Mouse (Mus musculus) lung, postnatal 0 days (tissue): ENCODE data around the gene Sept1. TPM values are rescaled to one million over a fixed set of nuclear protein-coding genes. Genes with fewer than 3 reads are reported as not detected.

Experiments used
- ATAC-seq: fragments of 200-750 bp; cut with Nextera tagmentation; 2 replicates; pipeline ENCODE4 v1.8.0; 2017; ENCODE audit warnings: moderate library complexity
- DNase-seq: peaks from one replicate; pipeline ENCODE4 v3.0.0-alpha.2; 2016; ENCODE audit warnings: low spot score
- H3K27ac ChIP-seq: fragments of 300-500 bp; sonication (generic); 2 replicates; pipeline ENCODE4 v1.5.1; 2014; ENCODE audit warnings: antibody characterized with exemption, mild to moderate bottlenecking, low read length, mixed read lengths
- H3K27me3 ChIP-seq: fragments of 300-500 bp; sonication (generic); replicated peaks from 2 replicates; pipeline ENCODE4 v1.6.1; 2014; ENCODE audit warnings: low read length, mixed read lengths; ENCODE audit not compliant: insufficient read depth
- H3K36me3 ChIP-seq: fragments of 300-500 bp; sonication (generic); 2 replicates; pipeline ENCODE4 v1.6.1; 2014; ENCODE audit warnings: low read length, mixed read lengths; ENCODE audit not compliant: insufficient read depth
- H3K4me1 ChIP-seq: fragments of 300-500 bp; sonication (generic); 2 replicates; pipeline ENCODE4 v1.6.1; 2014; ENCODE audit warnings: antibody characterized with exemption, low read depth, low read length, mixed read lengths; ENCODE audit not compliant: insufficient read depth
- H3K4me2 ChIP-seq: fragments of 300-500 bp; sonication (generic); replicated peaks from 2 replicates; pipeline ENCODE4 v1.6.1; 2014; ENCODE audit warnings: low read depth, mild to moderate bottlenecking, low read length, moderate library complexity, mixed read lengths
- H3K4me3 ChIP-seq: fragments of 300-500 bp; sonication (generic); 2 replicates; pipeline ENCODE4 v1.5.1; 2014; ENCODE audit warnings: low read depth, low read length
- H3K9ac ChIP-seq: fragments of 300-500 bp; sonication (generic); replicated peaks from 2 replicates; pipeline ENCODE4 v1.6.1; 2014; ENCODE audit warnings: low read depth, mild to moderate bottlenecking
- H3K9me3 ChIP-seq: fragments of 300-500 bp; sonication (generic); 2 replicates; pipeline ENCODE4 v1.6.1; 2016; ENCODE audit warnings: low read length, mixed read lengths
- CTCF ChIP-seq: IDR thresholded peaks from 2 replicates; pipeline ENCODE4 v1.5.1; 2016; ENCODE audit warnings: antibody characterized with exemption, mild to moderate bottlenecking
- EP300 ChIP-seq: IDR thresholded peaks from 2 replicates; pipeline ENCODE4 v1.6.1; 2016; ENCODE audit warnings: antibody characterized with exemption, mild to moderate bottlenecking, control low read depth
- WGBS: fragments of 180-500 bp; shearing (Covaris S2); extraction: QIAGEN DNeasy Blood & Tissue Kit; methylation state at CpG from one replicate; pipeline ENCODE4 v1.1.7; 2014; 5-methylcytosine and 5-hydroxymethylcytosine counted together
- polyA plus RNA-seq: library from polyadenylated mRNA; unstranded; fragments of >200 nt; fragmentation: Nextera tagmentation; extraction: Ambion mirVana; gene quantifications from 2 replicates; pipeline ENCODE4 v1.2.1, GENCODE M21; 2015

Sept1 gene
- polyA plus RNA-seq, 1 experiment from 2014 or later: 13.0 TPM

DNA sequence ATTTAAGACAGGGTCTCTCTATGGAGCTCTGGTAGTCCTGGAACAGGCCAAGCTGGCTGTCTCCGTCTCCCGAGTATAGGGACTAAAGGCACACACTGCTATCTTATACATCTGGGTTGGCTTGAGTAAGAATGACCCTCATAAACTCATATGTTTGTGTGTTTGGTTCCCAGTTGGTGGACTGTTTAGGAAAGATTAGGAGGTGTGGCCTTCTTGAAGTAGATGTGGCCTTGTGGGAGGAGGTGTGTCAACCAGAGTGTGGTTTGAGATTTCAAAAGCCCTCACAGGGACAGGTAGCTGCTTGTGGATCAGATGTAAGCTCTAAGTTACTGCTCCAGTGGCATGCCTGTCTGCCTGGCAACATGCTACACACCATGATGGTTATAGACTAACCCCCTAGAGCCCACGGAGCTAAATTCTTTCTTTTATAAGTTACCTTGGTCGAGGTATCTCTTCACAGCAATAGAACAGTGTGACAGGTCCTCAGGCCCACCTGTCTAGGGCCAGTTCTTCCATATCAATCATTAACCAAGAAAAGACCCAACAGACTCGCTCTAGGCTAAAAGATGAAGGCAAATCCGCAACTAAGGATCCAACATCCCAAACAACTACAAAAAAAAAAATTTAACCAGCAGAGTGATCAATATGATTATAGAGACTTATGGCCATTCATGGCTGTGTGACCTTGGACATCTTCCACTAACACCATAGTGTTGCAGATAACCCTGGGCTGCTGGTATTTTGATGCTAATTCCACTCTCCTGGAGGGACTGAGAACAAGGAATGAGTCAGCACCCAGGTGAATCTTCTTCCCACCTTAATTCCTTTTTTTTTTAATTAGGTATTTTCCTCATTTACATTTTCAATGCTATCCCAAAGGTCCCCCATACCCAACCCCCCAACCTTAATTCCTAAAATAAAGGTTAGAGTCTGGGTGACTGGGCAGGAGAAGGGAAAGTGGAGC lies 9.1 kb downstream of the Sept1 start:
- Histone ChIP-seq H3K9me3 (no peaks in the 10 kb centered on the region), H3K27me3 (no peaks in the 10 kb centered on the region), H3K4me1 (no peaks in the 10 kb centered on the region), H3K9ac (no peak overlapping the region), H3K4me2 (no peak overlapping the region), H3K4me3 (no peak overlapping the region), H3K36me3 (no peaks in the 10 kb centered on the region), H3K27ac (no peak overlapping the region)
- DNase-seq (no peak), ATAC-seq (no peak)
- 82% methylated on average over 6 of the region's 6 CpGs for WGBS
- TF ChIP-seq CTCF (no peak), EP300 (no peak)

DNA sequence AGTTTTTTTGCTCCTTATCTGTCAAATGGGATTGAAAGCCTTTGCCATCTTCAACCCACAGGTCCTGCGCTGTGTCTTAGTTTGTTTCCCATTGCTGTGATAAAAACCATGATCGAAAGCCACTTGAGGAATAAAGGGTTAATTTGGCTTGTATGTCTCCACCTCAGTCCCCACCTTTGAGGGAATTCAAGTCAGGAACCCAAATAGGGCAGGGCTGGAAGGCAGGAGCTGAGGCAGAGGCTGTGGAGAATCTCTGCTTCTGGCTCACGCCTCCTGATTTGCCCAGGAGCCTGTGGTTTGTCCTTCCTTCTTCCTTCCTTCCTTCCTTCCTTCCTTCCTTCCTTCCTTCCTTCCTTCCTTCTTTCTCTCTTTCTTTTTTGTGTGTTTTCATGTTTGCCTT lies 9.8 kb downstream of the Sept1 start:
- Histone ChIP-seq H3K4me3 (no peak overlapping the region), H3K4me2 (no peak overlapping the region), H3K9me3 (no peaks in the 10 kb centered on the region), H3K36me3 (no peaks in the 10 kb centered on the region), H3K4me1 (no peaks in the 10 kb centered on the region), H3K27me3 (no peaks in the 10 kb centered on the region), H3K9ac (no peak overlapping the region), H3K27ac (no peak overlapping the region)
- 100% methylated on average over 3 of the region's 3 CpGs for WGBS
- no peak for ATAC-seq
- no peak for DNase-seq
- TF ChIP-seq EP300: no peak
- TF ChIP-seq CTCF: no peak

DNA sequence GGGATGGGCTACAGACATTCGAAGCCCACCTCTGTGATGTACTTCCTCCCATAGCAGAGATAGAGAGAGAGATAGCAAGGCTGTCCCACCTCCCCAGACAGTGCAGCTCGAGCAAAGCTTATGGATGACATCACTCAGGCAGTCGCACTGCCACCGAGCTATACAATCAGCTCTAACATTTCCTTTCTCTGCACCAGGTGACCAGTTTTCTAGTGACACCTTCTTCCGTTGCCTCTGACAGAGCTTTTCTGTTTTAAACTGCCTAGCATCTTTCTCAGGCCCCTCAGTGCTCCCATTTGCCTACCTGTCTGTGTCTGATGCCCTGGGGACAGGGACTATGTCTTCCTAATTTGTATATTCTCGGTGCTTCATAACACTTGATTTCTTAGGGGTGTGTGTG lies 12.5 kb downstream of the Sept1 start:
- 65% methylated on average over 6 of the region's 6 CpGs for WGBS
- H3K36me3 ChIP-seq: no peaks in the 10 kb centered on the region

DNA sequence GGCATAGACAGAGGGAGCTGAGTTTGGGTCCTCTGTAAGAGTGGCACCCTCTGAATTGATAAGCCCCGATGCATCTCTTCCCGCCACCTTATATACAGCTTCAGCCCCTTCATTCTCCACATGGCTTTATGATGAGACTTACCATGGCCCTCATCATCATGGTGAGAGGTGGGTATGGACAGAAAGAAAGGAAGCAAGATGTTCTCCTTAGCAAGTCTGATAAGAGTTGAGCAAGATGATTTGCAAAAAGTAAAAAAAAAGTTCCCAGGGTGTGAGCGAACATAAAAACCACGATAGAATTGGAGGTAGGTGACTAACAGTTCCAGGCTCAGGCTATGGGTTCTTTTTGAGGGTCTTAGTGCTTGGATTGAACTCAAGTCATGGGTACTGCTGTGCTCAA lies 14.3 kb downstream of the Sept1 start:
- no peak overlapping the region for H3K9ac ChIP-seq
- 89% methylated on average over 4 of the region's 4 CpGs for WGBS
- no peaks in the 10 kb centered on the region for H3K9me3 ChIP-seq
- no peak overlapping the region for H3K27ac ChIP-seq
- no peak overlapping the region for H3K4me2 ChIP-seq
- peaks cover 4% of the 10 kb centered on the region; the same call in 1 of the 2 replicates for H3K4me1 ChIP-seq
- H3K36me3 ChIP-seq: no peaks in the 10 kb centered on the region
- no peak for TF ChIP-seq EP300
- H3K27me3 ChIP-seq: no peaks in the 10 kb centered on the region
- DNase-seq (no peak), ATAC-seq (no peak)
- no peak overlapping the region for H3K4me3 ChIP-seq

More for the DNA sequence above, 12.5 kb downstream of the Sept1 start:
- Histone ChIP-seq H3K9me3 (no peaks in the 10 kb centered on the region), H3K27ac (no peak overlapping the region), H3K4me1 (no peaks in the 10 kb centered on the region; the same call in 1 of the 2 replicates), H3K9ac (no peak overlapping the region), H3K4me3 (no peak overlapping the region), H3K4me2 (no peak overlapping the region), H3K27me3 (no peaks in the 10 kb centered on the region)
- ATAC-seq: no peak
- DNase-seq: no peak
- TF ChIP-seq CTCF (no peak), EP300 (no peak)

DNA sequence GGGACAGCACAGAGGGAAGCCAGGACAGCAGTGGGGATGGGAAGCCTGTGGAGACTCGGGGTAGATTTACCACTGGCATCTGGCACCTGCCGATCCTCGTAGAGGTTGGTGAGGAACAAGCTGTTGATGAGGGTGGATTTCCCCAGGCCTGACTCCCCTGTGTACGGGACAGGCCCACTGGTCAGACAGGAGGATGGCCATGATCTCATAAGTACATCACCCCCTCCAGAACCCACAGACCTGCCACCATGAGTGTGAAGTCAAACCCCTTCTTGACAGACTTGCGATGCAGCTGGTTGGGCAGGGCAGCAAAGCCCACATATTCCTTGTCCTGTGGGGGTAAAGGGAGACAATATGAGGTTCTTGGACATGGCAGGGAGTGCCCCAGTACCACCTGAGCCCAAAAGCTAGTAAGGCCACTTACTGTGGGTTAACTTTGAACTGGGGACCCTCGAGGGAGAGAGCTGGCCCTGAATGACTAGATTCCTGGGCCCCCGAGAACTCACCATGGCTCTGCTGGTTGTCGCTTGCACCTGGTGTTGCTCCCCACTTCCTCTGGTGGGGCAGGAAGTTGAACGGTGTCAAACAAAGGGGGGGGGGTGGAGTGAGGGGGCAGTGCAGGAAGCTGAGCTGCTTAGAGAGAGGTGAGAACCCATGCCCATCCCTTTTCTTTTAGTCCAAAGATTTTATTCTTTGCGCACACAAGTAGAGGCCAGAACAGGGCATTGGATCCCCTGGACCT lies 14.9 kb downstream of the Sept1 start:
- 45% methylated on average over 10 of the region's 10 CpGs for WGBS
- TF ChIP-seq CTCF: no peak
- TF ChIP-seq EP300: no peak
- ATAC-seq (no peak), DNase-seq (no peak)
- H3K9me3 ChIP-seq: no peaks in the 10 kb centered on the region
- H3K9ac ChIP-seq: no peak overlapping the region
- H3K36me3 ChIP-seq: no peaks in the 10 kb centered on the region
- H3K4me3 ChIP-seq: no peak overlapping the region
- peaks cover 4% of the 10 kb centered on the region; the same call in 1 of the 2 replicates for H3K4me1 ChIP-seq
- H3K27ac ChIP-seq: no peak overlapping the region
- no peak overlapping the region for H3K4me2 ChIP-seq
- no peaks in the 10 kb centered on the region for H3K27me3 ChIP-seq

DNA sequence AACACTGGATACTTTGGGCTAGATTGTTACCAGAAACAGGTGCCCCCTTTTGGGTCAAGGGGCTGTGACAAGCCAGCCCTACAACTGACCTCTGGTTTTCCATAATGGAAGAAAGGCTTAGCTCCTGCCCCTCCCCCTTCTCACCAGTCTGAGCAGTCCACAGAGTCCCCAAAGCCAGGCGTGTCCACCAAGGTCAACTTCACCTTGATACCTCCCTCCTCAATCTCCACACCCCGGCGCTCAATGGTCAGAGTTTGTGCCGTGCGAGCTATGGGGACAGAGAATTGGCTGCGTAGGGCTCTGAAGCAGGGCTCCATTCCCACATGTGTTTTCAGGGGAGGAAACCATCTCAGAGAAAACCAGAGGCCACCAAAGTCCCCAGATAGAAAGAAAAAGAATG lies 15.5 kb downstream of the Sept1 start:
- H3K27me3 ChIP-seq: no peaks in the 10 kb centered on the region
- no peak for ATAC-seq
- no peak overlapping the region for H3K4me3 ChIP-seq
- peaks cover 4% of the 10 kb centered on the region; the same call in 1 of the 2 replicates for H3K4me1 ChIP-seq
- H3K27ac ChIP-seq: no peak overlapping the region
- TF ChIP-seq EP300 (no peak), CTCF (no peak)
- DNase-seq: no peak
- H3K9ac ChIP-seq: no peak overlapping the region
- no peak overlapping the region for H3K4me2 ChIP-seq
- 83% methylated on average over 6 of the region's 6 CpGs for WGBS
- H3K36me3 ChIP-seq: no peaks in the 10 kb centered on the region
- no peaks in the 10 kb centered on the region for H3K9me3 ChIP-seq
